Mouse (Mus musculus) neural tube, embryonic 14.5 days (tissue): ENCODE measurements around the gene Tm6sf1. TPM values are rescaled to one million over a fixed set of nuclear protein-coding genes. Genes with fewer than 3 reads are reported as not detected.

Experiments used
- ATAC-seq: fragments of 200-750 bp; cut with Nextera tagmentation; 2 replicates; pipeline ENCODE4 v1.8.0; 2017; ENCODE audit warnings: low read depth, mild to moderate bottlenecking, moderate TSS enrichment, moderate library complexity
- H3K27ac ChIP-seq: fragments of 300-500 bp; sonication (generic); 2 replicates; pipeline ENCODE4 v1.5.1; 2014; ENCODE audit warnings: low read depth, mild to moderate bottlenecking, control low read depth, low read length, moderate library complexity, mixed read lengths
- H3K27me3 ChIP-seq: fragments of 300-500 bp; sonication (generic); 2 replicates; pipeline ENCODE4 v1.6.1; 2014; ENCODE audit warnings: low read length; ENCODE audit not compliant: control insufficient read depth, insufficient read depth
- H3K36me3 ChIP-seq: fragments of 300-500 bp; sonication (generic); 2 replicates; pipeline ENCODE4 v1.6.1; 2014; ENCODE audit warnings: low read length, mixed read lengths; ENCODE audit not compliant: control insufficient read depth, insufficient read depth
- H3K4me1 ChIP-seq: fragments of 300-500 bp; sonication (generic); 2 replicates; pipeline ENCODE4 v1.6.1; 2014; ENCODE audit warnings: low read length; ENCODE audit not compliant: control insufficient read depth, insufficient read depth
- H3K4me2 ChIP-seq: fragments of 300-500 bp; sonication (generic); 2 replicates; pipeline ENCODE4 v1.6.1; 2014; ENCODE audit warnings: mild to moderate bottlenecking, low read depth, low read length, control low read depth
- H3K4me3 ChIP-seq: fragments of 300-500 bp; sonication (generic); 2 replicates; pipeline ENCODE4 v1.5.1; 2014; ENCODE audit warnings: low read depth, low read length, control low read depth, mixed read lengths
- H3K9ac ChIP-seq: fragments of 300-500 bp; sonication (generic); replicated peaks from 2 replicates; pipeline ENCODE4 v1.6.1; 2014; ENCODE audit warnings: low read depth, mild to moderate bottlenecking, control low read depth, low read length, mixed read lengths
- H3K9me3 ChIP-seq: fragments of 300-500 bp; sonication (generic); 2 replicates; pipeline ENCODE4 v1.6.1; 2016; ENCODE audit warnings: low read length; ENCODE audit not compliant: control insufficient read depth
- WGBS: fragments of 180-500 bp; shearing (Covaris S2); extraction: QIAGEN DNeasy Blood & Tissue Kit; methylation state at CpG from one replicate; pipeline ENCODE4 v1.1.7; 2014; 5-methylcytosine and 5-hydroxymethylcytosine counted together
- polyA plus RNA-seq: library from polyadenylated mRNA; unstranded; fragments of >200 nt; fragmentation: Nextera tagmentation; extraction: Ambion mirVana; gene quantifications from 2 replicates; pipeline ENCODE4 v1.2.1, GENCODE M21; 2014

The Tm6sf1 gene
- polyA plus RNA-seq, 1 experiment from 2014 or later, result 12.5 TPM

- Histone ChIP-seq H3K4me1 (no peaks in the 10 kb centered on the region), H3K27me3 (no peaks in the 10 kb centered on the region), H3K4me2 (no peak overlapping the region), H3K9me3 (no peaks in the 10 kb centered on the region), H3K27ac (no peak overlapping the region), H3K36me3 (no peaks in the 10 kb centered on the region), H3K9ac (no peak overlapping the region), H3K4me3 (no peak overlapping the region)
- WGBS, result 48% methylated on average over 4 of the region's 4 CpGs
- ATAC-seq, result no peak
These were observed 26.3 kb downstream of the Tm6sf1 start for GRCm38 (mm10) chr7:81885128-81885527.

GRCm38 (mm10) chr7:81899361-81899760, 40.6 kb downstream of the Tm6sf1 start:
- Histone ChIP-seq H3K4me1 (no peaks in the 10 kb centered on the region), H3K27me3 (no peaks in the 10 kb centered on the region), H3K9me3 (no peaks in the 10 kb centered on the region), H3K4me2 (no peak overlapping the region), H3K36me3 (peaks cover 5% of the 10 kb centered on the region), H3K9ac (no peak overlapping the region), H3K4me3 (no peak overlapping the region), H3K27ac (no peak overlapping the region)
- no peak for ATAC-seq
- 85% methylated on average over 11 of the region's 11 CpGs for WGBS

GRCm38 (mm10) chr7:81904094-81904493, 45.3 kb downstream of the Tm6sf1 start:
- no peak overlapping the region for H3K4me2 ChIP-seq
- H3K36me3 ChIP-seq, result peaks cover 5% of the 10 kb centered on the region; the same call in 1 of the 2 replicates
- no peaks in the 10 kb centered on the region for H3K9me3 ChIP-seq
- H3K4me1 ChIP-seq, result no peaks in the 10 kb centered on the region
- WGBS, result 59% methylated on average over 4 of the region's 4 CpGs
- no peaks in the 10 kb centered on the region for H3K27me3 ChIP-seq
- H3K9ac ChIP-seq, result no peak overlapping the region
- no peak for ATAC-seq
- H3K27ac ChIP-seq, result no peak overlapping the region
- H3K4me3 ChIP-seq, result no peak overlapping the region

GRCm38 (mm10) chr7:81904926-81905325, 46.1 kb downstream of the Tm6sf1 start:
- WGBS, result 85% methylated on average over 2 of the region's 2 CpGs
- Histone ChIP-seq H3K4me1 (no peaks in the 10 kb centered on the region), H3K4me3 (no peak overlapping the region), H3K36me3 (no peaks in the 10 kb centered on the region; the same call in 1 of the 2 replicates), H3K27me3 (no peaks in the 10 kb centered on the region), H3K27ac (no peak overlapping the region), H3K9me3 (no peaks in the 10 kb centered on the region), H3K4me2 (no peak overlapping the region), H3K9ac (no peak overlapping the region)
- ATAC-seq, result no peak

- 0 out of 2 replicates have a peak, but pooled peaks have one; percentile 38 for ATAC-seq
- no peaks in the 10 kb centered on the region for H3K9me3 ChIP-seq
- no peaks in the 10 kb centered on the region for H3K4me1 ChIP-seq
- WGBS, result 58% methylated on average over 5 of the region's 5 CpGs
- H3K27ac ChIP-seq, result no peak overlapping the region
- H3K4me3 ChIP-seq, result no peak overlapping the region
- H3K36me3 ChIP-seq, result no peaks in the 10 kb centered on the region
- H3K27me3 ChIP-seq, result no peaks in the 10 kb centered on the region
- no peak overlapping the region for H3K4me2 ChIP-seq
- H3K9ac ChIP-seq, result no peak overlapping the region
These were observed 59.5 kb downstream of the Tm6sf1 start for GRCm38 (mm10) chr7:81918316-81918715.

- Histone ChIP-seq H3K9me3 (no peaks in the 10 kb centered on the region), H3K4me3 (no peak overlapping the region), H3K4me1 (no peaks in the 10 kb centered on the region), H3K36me3 (no peaks in the 10 kb centered on the region), H3K27ac (no peak overlapping the region), H3K4me2 (no peak overlapping the region), H3K9ac (no peak overlapping the region), H3K27me3 (no peaks in the 10 kb centered on the region)
- 80% methylated on average over 4 of the region's 4 CpGs for WGBS
- no peak for ATAC-seq
These were observed 61.5 kb downstream of the Tm6sf1 start for GRCm38 (mm10) chr7:81920314-81920713.

GRCm38 (mm10) chr7:81921379-81921952, 62.7 kb downstream of the Tm6sf1 start:
- H3K27ac ChIP-seq, result no peak overlapping the region
- no peak overlapping the region for H3K4me3 ChIP-seq
- H3K27me3 ChIP-seq, result no peaks in the 10 kb centered on the region
- no peak for ATAC-seq
- no peaks in the 10 kb centered on the region for H3K9me3 ChIP-seq
- no peak overlapping the region for H3K4me2 ChIP-seq
- H3K9ac ChIP-seq, result no peak overlapping the region
- no peaks in the 10 kb centered on the region for H3K36me3 ChIP-seq
- WGBS, result 86% methylated on average over 1 of the region's 1 CpGs
- H3K4me1 ChIP-seq, result no peaks in the 10 kb centered on the region

- no peak overlapping the region for H3K4me2 ChIP-seq
- no peak overlapping the region for H3K9ac ChIP-seq
- H3K9me3 ChIP-seq, result no peaks in the 10 kb centered on the region
- WGBS, result 87% methylated on average over 7 of the region's 7 CpGs
- no peak for ATAC-seq
- no peak overlapping the region for H3K27ac ChIP-seq
- H3K36me3 ChIP-seq, result no peaks in the 10 kb centered on the region
- no peaks in the 10 kb centered on the region for H3K27me3 ChIP-seq
- peaks cover 25% of the 10 kb centered on the region for H3K4me1 ChIP-seq
- no peak overlapping the region for H3K4me3 ChIP-seq
These were observed 70.2 kb downstream of the Tm6sf1 start for GRCm38 (mm10) chr7:81928998-81929397.

- H3K4me1 ChIP-seq, result peaks cover 25% of the 10 kb centered on the region
- H3K27me3 ChIP-seq, result no peaks in the 10 kb centered on the region
- H3K36me3 ChIP-seq, result no peaks in the 10 kb centered on the region
- ATAC-seq, result no peak
- no peaks in the 10 kb centered on the region for H3K9me3 ChIP-seq
- WGBS, result 38% methylated on average over 5 of the region's 5 CpGs
- peak overlapping the region; percentile 99 for H3K9ac ChIP-seq
- H3K4me2 ChIP-seq, result peak overlapping the region; percentile 90
- H3K4me3 ChIP-seq, result peak overlapping the region; percentile 98
- peak overlapping the region; percentile 98 for H3K27ac ChIP-seq
These were observed 73.8 kb downstream of the Tm6sf1 start for GRCm38 (mm10) chr7:81932521-81933045.
